10 mouse cellular contexts compared by ENCODE assay signal in genomic region chr4:57538029-57538688, GRCm38 (mm10). TPM values are rescaled to one million over a fixed set of nuclear protein-coding genes. Genes with fewer than 3 reads are reported as not detected.
DNase-seq lines count a peak whose midpoint lies in the region; ATAC-seq and TF ChIP-seq lines count a peak whose summit lies in the region.
"Had no signal": no experiment of that assay in that cellular context is flagged by ENCODE, and none has a peak within 500 bp of the region (broad histone marks: within the 10 kb centered on the region; RNA-seq: fewer than 3 reads in every experiment).

No protein-coding gene starts in this region.

- no peak overlapping the region for H3K9ac ChIP-seq in lung, embryonic 14.5 days
- no peak overlapping the region for H3K9ac ChIP-seq in heart, postnatal 0 days (replicated peaks; ENCODE audit: low read depth, low read length)
- H3K9ac ChIP-seq: hindbrain, embryonic 13.5 days had no signal

- H3K4me1 ChIP-seq in lung, embryonic 14.5 days (ENCODE audit: insufficient read depth): peaks cover 29% of the 10 kb centered on the region
- 0 out of 2 replicates have a peak, but pooled peaks cover 18% of the 10 kb centered on the region for H3K4me1 ChIP-seq in heart, postnatal 0 days (ENCODE audit: control insufficient read depth, insufficient read depth)
- H3K4me1 ChIP-seq: hindbrain, embryonic 13.5 days had no signal

- no peak overlapping the region for H3K4me3 ChIP-seq in lung, embryonic 14.5 days (ENCODE audit: low read depth, low read length)
- H3K4me3 ChIP-seq in heart, postnatal 0 days (ENCODE audit: low read depth, low read length): no peak overlapping the region
- H3K4me3 ChIP-seq: hindbrain, embryonic 13.5 days had no signal

- peak; percentile 84 for ATAC-seq in lung, embryonic 14.5 days (ENCODE audit: insufficient read depth)
- peak; percentile 86 for ATAC-seq in heart, postnatal 0 days (ENCODE audit: insufficient read depth, low read depth)
- no peak for ATAC-seq in frontal cortex, adult (ENCODE audit: low TSS enrichment)

- H3K4me2 ChIP-seq in lung, embryonic 14.5 days: no peak overlapping the region
- no peak overlapping the region for H3K4me2 ChIP-seq in heart, postnatal 0 days (ENCODE audit: low read depth, low read length)
- H3K4me2 ChIP-seq: hindbrain, embryonic 13.5 days had no signal

- no peak for TF ChIP-seq CTCF in lung, embryonic 14.5 days (IDR thresholded peaks at IDR 0.05; ENCODE audit: low read depth)
- TF ChIP-seq CTCF in heart, postnatal 0 days (IDR thresholded peaks at IDR 0.05; ENCODE audit: low read depth): no peak

- H3K27ac ChIP-seq in lung, embryonic 14.5 days (ENCODE audit: low read depth): peak overlapping the region; percentile 87
- H3K27ac ChIP-seq in heart, postnatal 0 days (ENCODE audit: low read depth): peak overlapping the region; percentile 78
- H3K27ac ChIP-seq: hindbrain, embryonic 13.5 days had no signal

- H3K27me3 ChIP-seq in lung, embryonic 14.5 days (ENCODE audit: insufficient read depth, low read length): no peaks in the 10 kb centered on the region
- H3K27me3 ChIP-seq in heart, postnatal 0 days (ENCODE audit: control insufficient read depth, insufficient read depth, low read length): no peaks in the 10 kb centered on the region
- H3K27me3 ChIP-seq: hindbrain, embryonic 13.5 days had no signal

- no peak for TF ChIP-seq EP300 in heart, postnatal 0 days (IDR thresholded peaks at IDR 0.05; ENCODE audit: low read depth)

- 5% methylated on average over 4 of the region's 4 CpGs for WGBS in lung, embryonic 14.5 days
- WGBS in heart, postnatal 0 days: 6% methylated on average over 4 of the region's 4 CpGs

- H3K9me3 ChIP-seq in lung, embryonic 14.5 days (ENCODE audit: low read depth, low read length): no peaks in the 10 kb centered on the region
- H3K9me3 ChIP-seq in heart, postnatal 0 days (replicated peaks; ENCODE audit: control insufficient read depth, low read length): 0 out of 2 replicates have a peak, but pooled peaks cover 3% of the 10 kb centered on the region
- H3K9me3 ChIP-seq: hindbrain, embryonic 13.5 days had no signal

- no peaks in the 10 kb centered on the region for H3K36me3 ChIP-seq in lung, embryonic 14.5 days (ENCODE audit: insufficient read depth)
- H3K36me3 ChIP-seq in heart, postnatal 0 days (replicated peaks; ENCODE audit: control insufficient read depth, insufficient read depth, low read length): no peaks in the 10 kb centered on the region
- H3K36me3 ChIP-seq: hindbrain, embryonic 13.5 days had no signal

- peak; percentile 88 for DNase-seq in lung, embryonic 14.5 days
- no peak for DNase-seq in lung, postnatal 14 days
- peak; percentile 16 for DNase-seq in brain, adult 2 months (ENCODE audit: low read depth, low spot score)
- peak; percentile 71 for DNase-seq in heart, postnatal 0 days (ENCODE audit: low spot score)
- peak; percentile 47 to 75 for DNase-seq in lung, postnatal 4 days
- no peak for DNase-seq in spleen, adult 18-20 months
- no peak for DNase-seq in left cerebral cortex, adult 9 months (ENCODE audit: low spot score in 2 of 2)
- DNase-seq: thymus, postnatal 36 days had no signal

RNA-seq across cellular contexts. Expression of gene Pakap, which starts 29.8 kb away (rescaled TPM):
- polyA plus RNA-seq in lung, embryonic 14.5 days (2014; fragmentation: Nextera tagmentation; extraction: Ambion mirVana): 56.2 and 57.2 TPM in 2 replicates
- 21.1 and 26.8 TPM in 2 replicates for total RNA-seq in heart, postnatal 0 days (2014; rRNA removed; ENCODE audit: low replicate concordance)
- polyA plus RNA-seq in heart, postnatal 0 days (2015; fragmentation: Nextera tagmentation; extraction: Ambion mirVana): 33.8 and 43.7 TPM in 2 replicates

Comparison
In these comparisons a context has a peak if more than half of its experiments do, and no peak if none do; other contexts are left out.
1. DNase-seq: peak in lung, embryonic 14.5 days (single experiment), brain, adult 2 months (single experiment), heart, postnatal 0 days (single experiment) and lung, postnatal 4 days (2 of 2); none in lung, postnatal 14 days (single experiment), spleen, adult 18-20 months (0 of 2) and left cerebral cortex, adult 9 months (0 of 2).